Mouse (Mus musculus) midbrain, embryonic 12.5 days (tissue): Measurements from ENCODE around the gene Pnn. TPM values are rescaled to one million over a fixed set of nuclear protein-coding genes. Genes with fewer than 3 reads are reported as not detected.
"Not testable (repeated sequence)": the region's sequence is repeated elsewhere in the genome, so short reads cannot be mapped to it uniquely, and the experiment has no call there.

ENCODE experiments used
- ATAC-seq: fragments of 200-750 bp; cut with Nextera tagmentation; 2 replicates; pipeline ENCODE4 v1.8.0; 2017; ENCODE audit warnings: low read depth, moderate TSS enrichment, moderate library complexity; ENCODE audit not compliant: low FRiP score
- H3K27ac ChIP-seq: fragments of 300-500 bp; sonication (generic); replicated peaks from 2 replicates; pipeline ENCODE4 v1.5.1; 2016; ENCODE audit warnings: mild to moderate bottlenecking
- H3K27me3 ChIP-seq: fragments of 300-500 bp; sonication (generic); 2 replicates; pipeline ENCODE4 v1.6.1; 2016; ENCODE audit warnings: mild to moderate bottlenecking
- H3K36me3 ChIP-seq: fragments of 300-500 bp; sonication (generic); 2 replicates; pipeline ENCODE4 v1.6.1; 2016
- H3K4me1 ChIP-seq: fragments of 300-500 bp; sonication (generic); 2 replicates; pipeline ENCODE4 v1.6.1; 2016
- H3K4me2 ChIP-seq: fragments of 300-500 bp; sonication (generic); replicated peaks from 2 replicates; pipeline ENCODE4 v1.6.1; 2016; ENCODE audit warnings: mild to moderate bottlenecking, moderate library complexity
- H3K4me3 ChIP-seq: fragments of 300-500 bp; sonication (generic); 2 replicates; pipeline ENCODE4 v1.5.1; 2016; ENCODE audit warnings: mild to moderate bottlenecking
- H3K9ac ChIP-seq: fragments of 300-500 bp; sonication (generic); replicated peaks from 2 replicates; pipeline ENCODE4 v1.6.1; 2016; ENCODE audit warnings: mild to moderate bottlenecking, moderate library complexity
- H3K9me3 ChIP-seq: fragments of 300-500 bp; sonication (generic); 2 replicates; pipeline ENCODE4 v1.6.1; 2016; ENCODE audit warnings: mild to moderate bottlenecking
- WGBS: fragments of 180-500 bp; shearing (Covaris S2); methylation state at CpG from one replicate; pipeline ENCODE4 v1.1.7; 2016; 5-methylcytosine and 5-hydroxymethylcytosine counted together
- polyA plus RNA-seq: library from polyadenylated mRNA; unstranded; fragments of >200 nt; fragmentation: Nextera tagmentation; extraction: Ambion mirVana; gene quantifications from 2 replicates; pipeline ENCODE4 v1.2.1, GENCODE M21; 2016

The Pnn gene
- polyA plus RNA-seq, 1 experiment from 2014 or later = 109 TPM

DNA sequence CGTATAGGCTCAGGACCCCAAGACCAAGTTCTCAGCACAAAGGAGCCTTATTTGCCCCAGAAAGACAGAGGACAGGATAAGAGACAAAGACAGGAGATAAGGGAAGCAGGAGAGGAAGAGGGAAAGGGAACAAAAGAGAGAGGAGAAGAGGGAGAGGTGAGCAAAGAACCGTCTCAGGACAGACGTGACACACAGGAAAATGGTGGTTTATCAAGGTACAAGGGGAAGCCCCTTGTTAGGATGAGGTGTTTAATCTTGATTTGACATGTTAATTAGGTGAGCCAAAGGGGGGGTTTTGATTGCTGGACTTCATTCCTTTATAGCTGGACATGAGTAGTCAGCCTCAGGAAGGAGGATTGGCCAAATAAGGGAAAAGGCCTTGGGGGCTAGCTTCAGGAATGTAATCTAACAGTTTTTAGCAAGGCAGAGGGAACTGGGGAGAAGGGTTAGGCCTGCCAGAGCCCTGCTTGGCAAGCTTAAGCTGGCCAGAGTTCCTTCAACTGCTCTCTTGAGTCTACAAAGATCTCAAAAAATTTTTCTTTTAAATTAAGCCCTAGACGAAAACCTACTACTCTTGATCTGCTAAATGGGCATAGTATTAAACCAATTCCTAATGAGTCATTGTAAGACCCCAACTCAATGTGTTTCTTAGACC, 11.4 kb upstream of the Pnn start:
- no peak overlapping the region for H3K27ac ChIP-seq
- ATAC-seq = no peak
- H3K4me2 ChIP-seq = no peak overlapping the region
- H3K36me3 ChIP-seq = peaks cover 25% of the 10 kb centered on the region
- H3K4me3 ChIP-seq = no peak overlapping the region
- no peaks in the 10 kb centered on the region for H3K27me3 ChIP-seq
- 86% methylated on average over 4 of the region's 4 CpGs for WGBS
- no peak overlapping the region for H3K9ac ChIP-seq
- no peaks in the 10 kb centered on the region for H3K9me3 ChIP-seq
- H3K4me1 ChIP-seq = peaks cover 10% of the 10 kb centered on the region

DNA sequence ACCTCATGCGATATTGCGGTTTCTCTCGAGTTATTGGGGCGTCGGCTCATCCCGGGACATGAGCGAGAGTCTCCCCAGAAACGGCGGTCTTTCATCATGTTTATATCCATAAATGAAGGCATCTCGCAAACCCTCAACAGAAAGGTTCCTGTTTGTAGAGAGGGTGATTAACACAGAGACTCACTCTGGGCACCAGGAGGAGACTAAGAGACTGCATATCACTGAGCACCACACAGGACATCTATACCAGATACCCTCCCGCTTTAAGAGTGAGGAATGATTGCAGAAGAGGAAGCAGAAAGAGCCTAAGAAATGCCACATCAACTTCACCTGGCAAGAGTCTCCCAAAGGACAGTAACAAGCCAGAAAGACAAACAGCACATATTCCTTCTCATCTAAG, 10.5 kb upstream of the Pnn start:
- no peak for ATAC-seq

DNA sequence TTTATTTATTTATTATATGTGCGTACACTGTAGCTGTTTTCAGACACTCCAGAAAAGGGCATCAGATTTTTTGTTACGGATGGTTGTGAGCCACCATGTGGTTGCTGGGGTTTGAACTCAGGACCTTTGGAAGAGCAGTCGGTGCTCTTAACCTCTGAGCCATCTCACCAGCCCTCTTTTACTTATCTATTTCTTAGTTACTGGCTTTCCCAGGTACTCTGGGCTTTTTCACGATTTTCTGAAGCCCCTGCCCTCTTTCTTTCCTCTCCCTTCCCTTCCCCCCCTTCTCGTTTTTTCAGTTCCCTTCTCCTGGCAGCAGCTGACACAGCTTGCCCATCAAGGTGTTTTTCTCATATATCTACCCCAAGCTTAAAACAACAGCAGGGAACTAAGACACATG, 8.4 kb upstream of the Pnn start:
- Histone ChIP-seq H3K4me1 (peaks cover 12% of the 10 kb centered on the region), H3K36me3 (peaks cover 14% of the 10 kb centered on the region)
- H3K4me3 ChIP-seq, H3K4me2 ChIP-seq, H3K27ac ChIP-seq, H3K9ac ChIP-seq, H3K9me3 ChIP-seq, ATAC-seq, H3K27me3 ChIP-seq: not testable (repeated sequence)
- WGBS = 92% methylated on average over 5 of the region's 5 CpGs

More for the DNA sequence above, 10.5 kb upstream of the Pnn start:
- Histone ChIP-seq H3K27ac (no peak overlapping the region), H3K4me3 (no peak overlapping the region), H3K27me3 (no peaks in the 10 kb centered on the region), H3K36me3 (peaks cover 25% of the 10 kb centered on the region), H3K4me1 (peaks cover 12% of the 10 kb centered on the region), H3K4me2 (no peak overlapping the region), H3K9ac (no peak overlapping the region), H3K9me3 (no peaks in the 10 kb centered on the region)
- 94% methylated on average over 11 of the region's 11 CpGs for WGBS

DNA sequence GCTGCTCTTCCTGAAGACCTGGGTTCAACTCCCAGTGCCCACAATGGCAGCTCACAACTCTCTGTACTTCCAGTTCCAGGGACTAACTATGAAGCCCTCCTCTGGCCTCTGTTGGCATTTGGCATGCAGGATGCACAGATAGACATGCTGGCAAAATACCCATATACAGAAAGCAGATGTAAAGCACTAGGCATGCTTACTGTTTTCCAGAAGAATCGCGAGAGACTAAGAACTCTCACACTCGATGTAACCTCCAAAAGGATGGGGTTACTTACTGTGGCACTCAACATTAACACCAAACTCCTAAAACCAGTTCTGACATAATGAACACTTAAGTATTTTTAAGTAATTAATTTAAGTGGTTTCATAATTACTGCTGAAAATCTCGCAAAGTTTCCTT, 6.4 kb upstream of the Pnn start:
- Histone ChIP-seq H3K36me3 (peaks cover 12% of the 10 kb centered on the region), H3K9me3 (no peaks in the 10 kb centered on the region), H3K4me2 (peak overlapping the region; percentile 78), H3K27me3 (no peaks in the 10 kb centered on the region), H3K27ac (0 out of 2 replicates have a peak overlapping the region, but pooled peaks have one; percentile 89), H3K4me3 (peak overlapping the region; percentile 89), H3K4me1 (peaks cover 12% of the 10 kb centered on the region), H3K9ac (peak overlapping the region; percentile 95)
- no peak for ATAC-seq
- WGBS = 76% methylated on average over 4 of the region's 4 CpGs

DNA sequence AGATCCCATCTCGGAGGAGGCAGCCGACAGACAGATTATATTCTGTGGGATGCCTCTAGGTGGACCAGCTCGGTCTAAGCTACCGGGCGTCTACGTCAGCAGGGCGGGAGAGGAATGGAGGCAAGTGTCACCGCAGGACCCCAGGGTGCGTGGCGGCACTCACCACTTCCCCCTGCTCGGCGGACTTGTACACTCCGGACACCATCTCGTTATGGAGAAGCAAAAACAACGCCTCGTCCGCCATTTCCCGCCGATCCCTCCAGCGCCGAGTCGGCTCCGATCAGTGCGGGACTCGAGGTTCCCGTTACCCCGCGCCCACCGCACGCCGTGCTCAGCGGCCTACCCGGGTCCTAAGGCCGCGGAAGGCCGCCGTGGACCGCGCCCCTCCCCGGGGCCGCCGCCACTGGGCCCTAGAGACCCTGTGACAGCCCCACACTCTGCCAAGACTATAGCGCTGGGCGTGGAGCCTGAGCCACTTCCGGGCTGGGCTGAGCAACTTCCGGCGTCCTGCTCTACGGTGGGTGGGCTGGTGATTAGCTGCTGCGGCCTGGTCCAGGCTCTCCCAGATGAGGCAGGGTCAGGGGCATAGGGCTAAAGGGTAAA, 5.6 kb upstream of the Pnn start, which contains the start of gene Trappc6b:
Gene Trappc6b, minus strand, starts transcription at position 480 of the 603 bp plus-strand sequence.
- H3K9ac ChIP-seq = peak within 1 kb of the TSS; percentile 95
- peaks cover 14% of the 10 kb centered on the region for H3K4me1 ChIP-seq
- peak; percentile 97 for ATAC-seq
- peak within 1 kb of the TSS; percentile 78 for H3K4me2 ChIP-seq
- under 1% methylated on average over 49 of the region's 49 CpGs for WGBS
- H3K9me3 ChIP-seq = no peaks in the 10 kb centered on the region
- H3K4me3 ChIP-seq = peak within 1 kb of the TSS; percentile 89
- peak within 1 kb of the TSS; percentile 89 for H3K27ac ChIP-seq
- peaks cover 4% of the 10 kb centered on the region for H3K36me3 ChIP-seq
- no peaks in the 10 kb centered on the region for H3K27me3 ChIP-seq

DNA sequence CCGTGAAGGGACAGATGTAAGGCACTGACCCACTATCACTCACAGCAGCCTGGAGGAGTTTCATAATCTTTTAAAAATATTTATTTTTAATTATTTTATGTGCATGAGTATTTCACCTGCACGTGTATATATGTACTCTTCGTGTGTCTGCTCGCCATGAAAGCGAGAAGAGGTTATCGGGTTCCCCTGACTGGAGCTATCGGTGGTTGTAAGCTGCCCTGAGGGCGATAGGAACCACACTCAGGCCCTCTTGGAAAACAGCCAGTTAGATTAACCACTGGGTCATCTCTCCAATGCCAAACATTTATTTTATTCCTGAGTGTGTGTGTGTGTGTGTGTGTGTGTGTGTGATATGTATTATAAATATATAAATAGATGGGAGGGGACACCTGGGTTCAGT, 1.8 kb upstream of the Pnn start:
- Histone ChIP-seq H3K4me2 (no peak overlapping the region), H3K27ac (no peak overlapping the region), H3K36me3 (peaks cover 19% of the 10 kb centered on the region), H3K27me3 (no peaks in the 10 kb centered on the region), H3K9me3 (no peaks in the 10 kb centered on the region), H3K9ac (no peak overlapping the region), H3K4me3 (no peak overlapping the region), H3K4me1 (peaks cover 18% of the 10 kb centered on the region)
- 85% methylated on average over 8 of the region's 8 CpGs for WGBS
- ATAC-seq = no peak

DNA sequence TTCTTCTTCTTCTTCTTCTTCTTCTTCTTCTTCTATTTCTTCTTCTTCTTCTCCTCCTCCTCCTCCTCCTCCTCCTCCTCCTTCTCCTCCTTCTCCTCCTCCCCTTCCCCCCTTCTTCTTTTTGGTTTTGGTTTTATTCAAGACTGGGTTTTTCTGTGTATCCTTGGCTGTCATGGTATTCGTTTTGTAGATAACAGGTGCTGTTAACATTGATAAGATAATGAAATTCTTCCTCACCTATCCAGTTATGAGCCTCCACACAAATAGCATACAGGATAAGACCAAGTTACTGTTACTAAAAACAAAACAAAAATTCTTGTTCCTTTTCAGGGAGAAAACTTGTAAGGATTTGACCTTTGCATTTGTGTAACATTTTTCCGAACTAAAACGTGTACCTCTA, 908 bp upstream of the Pnn start:
- H3K4me3 ChIP-seq = peak overlapping the region; percentile 82; the same call in 1 of the 2 replicates
- no peak overlapping the region; the same call in 1 of the 2 replicates for H3K9ac ChIP-seq

DNA sequence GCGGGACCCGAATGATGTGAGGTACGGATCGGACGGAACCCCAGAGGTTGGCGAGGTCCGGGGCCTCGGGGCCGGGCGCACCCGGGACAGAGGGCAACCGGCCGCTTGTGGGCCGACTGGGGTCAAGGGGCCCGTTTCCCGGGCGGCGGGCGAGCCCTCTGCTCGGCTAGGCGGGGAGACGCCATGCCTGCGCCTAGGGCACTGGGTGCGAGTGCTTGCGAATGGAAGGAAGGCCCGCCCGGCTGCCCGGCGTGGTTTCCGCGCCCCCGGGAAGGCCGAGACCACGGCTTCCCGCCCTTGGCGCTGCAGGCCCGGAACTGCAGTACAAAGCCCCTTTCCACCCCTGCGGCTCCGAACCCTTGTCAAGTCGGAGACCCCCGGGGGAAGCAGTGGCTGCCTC, 411 bp downstream of the Pnn start:
- Histone ChIP-seq H3K27me3 (no peaks in the 10 kb centered on the region), H3K27ac (peak overlapping the region; percentile 90), H3K9ac (peak overlapping the region; percentile 93), H3K36me3 (peaks cover 41% of the 10 kb centered on the region), H3K4me1 (peaks cover 11% of the 10 kb centered on the region), H3K4me2 (peak overlapping the region; percentile 71), H3K9me3 (no peaks in the 10 kb centered on the region), H3K4me3 (peak overlapping the region; percentile 82)
- ATAC-seq = peak; percentile 66
- under 1% methylated on average over 39 of the region's 41 CpGs for WGBS

More for the DNA sequence above, 908 bp upstream of the Pnn start:
- peaks cover 27% of the 10 kb centered on the region for H3K36me3 ChIP-seq
- peak overlapping the region; percentile 90 for H3K27ac ChIP-seq
- no peaks in the 10 kb centered on the region for H3K27me3 ChIP-seq
- peak overlapping the region; percentile 71 for H3K4me2 ChIP-seq
- WGBS = 67% methylated on average over 3 of the region's 3 CpGs
- no peak for ATAC-seq
- H3K9me3 ChIP-seq = no peaks in the 10 kb centered on the region
- H3K4me1 ChIP-seq = peaks cover 11% of the 10 kb centered on the region

DNA sequence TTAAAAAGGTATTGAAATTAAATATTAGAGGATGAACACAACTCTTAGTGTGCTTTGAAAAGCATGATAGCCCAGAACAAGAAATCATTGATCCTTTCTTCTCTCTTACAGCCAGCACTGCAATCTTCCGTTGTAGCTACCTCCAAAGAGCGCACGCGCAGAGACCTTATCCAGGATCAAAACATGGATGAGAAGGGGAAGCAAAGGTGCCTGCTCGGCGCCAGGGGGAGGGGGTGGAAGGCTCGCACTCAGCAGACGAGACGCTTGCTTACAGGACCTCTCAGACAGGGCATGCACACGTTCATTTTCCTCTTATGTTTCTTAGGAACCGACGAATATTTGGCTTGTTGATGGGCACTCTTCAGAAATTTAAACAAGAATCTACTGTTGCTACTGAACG, 2.1 kb downstream of the Pnn start:
- H3K4me1 ChIP-seq = peaks cover 11% of the 10 kb centered on the region
- H3K27ac ChIP-seq = no peak overlapping the region
- no peak overlapping the region for H3K9ac ChIP-seq
- H3K4me2 ChIP-seq = no peak overlapping the region
- H3K4me3 ChIP-seq = no peak overlapping the region
- no peaks in the 10 kb centered on the region for H3K27me3 ChIP-seq
- ATAC-seq = no peak
- peaks cover 47% of the 10 kb centered on the region for H3K36me3 ChIP-seq
- H3K9me3 ChIP-seq = no peaks in the 10 kb centered on the region
- WGBS = 94% methylated on average over 13 of the region's 13 CpGs

DNA sequence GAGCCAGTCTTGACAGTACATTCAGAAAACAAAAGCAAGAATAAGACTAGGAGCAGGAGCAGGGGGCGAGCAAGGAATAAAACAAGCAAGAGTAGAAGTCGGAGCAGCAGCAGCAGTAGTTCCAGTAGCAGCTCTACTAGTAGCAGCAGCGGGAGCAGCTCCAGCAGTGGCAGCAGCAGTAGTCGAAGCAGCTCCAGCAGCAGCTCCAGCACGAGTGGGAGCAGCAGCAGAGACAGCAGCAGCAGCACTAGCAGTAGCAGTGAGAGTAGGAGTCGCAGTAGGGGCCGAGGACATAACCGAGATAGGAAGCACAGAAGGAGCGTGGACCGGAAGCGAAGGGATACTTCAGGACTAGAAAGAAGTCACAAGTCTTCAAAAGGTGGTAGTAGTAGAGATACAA, 5.6 kb downstream of the Pnn start:
- Histone ChIP-seq H3K9me3 (no peaks in the 10 kb centered on the region), H3K4me1 (peaks cover 8% of the 10 kb centered on the region), H3K36me3 (peaks cover 50% of the 10 kb centered on the region), H3K9ac (no peak overlapping the region), H3K4me3 (no peak overlapping the region), H3K4me2 (no peak overlapping the region), H3K27me3 (no peaks in the 10 kb centered on the region), H3K27ac (no peak overlapping the region)
- WGBS = 89% methylated on average over 11 of the region's 11 CpGs
- ATAC-seq = no peak

DNA sequence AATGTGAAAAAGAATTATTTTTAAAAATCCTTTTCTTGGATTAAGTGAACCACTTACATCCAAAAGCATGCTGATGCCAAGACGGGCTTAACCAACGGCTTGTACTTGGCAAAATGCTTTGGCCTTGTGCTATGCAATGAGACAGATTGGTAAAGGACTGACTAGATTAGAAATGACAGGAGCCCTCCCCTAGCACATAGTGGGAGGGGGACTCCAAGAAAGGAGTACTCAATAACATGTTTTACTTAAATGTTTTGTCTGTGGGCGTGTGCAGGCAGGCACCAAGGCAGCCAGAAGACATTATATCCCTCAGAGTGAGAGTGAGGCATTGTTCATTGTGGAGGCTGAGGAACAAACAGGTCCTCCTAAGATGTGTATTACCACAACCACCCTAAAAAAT, 7.4 kb downstream of the Pnn start:
- Histone ChIP-seq H3K4me1 (no peaks in the 10 kb centered on the region), H3K27ac (no peak overlapping the region), H3K4me2 (no peak overlapping the region), H3K36me3 (peaks cover 39% of the 10 kb centered on the region), H3K27me3 (no peaks in the 10 kb centered on the region), H3K4me3 (no peak overlapping the region), H3K9ac (no peak overlapping the region), H3K9me3 (no peaks in the 10 kb centered on the region)
- 92% methylated on average over 3 of the region's 3 CpGs for WGBS
- peak; percentile 34; the same call in 1 of the 2 replicates for ATAC-seq

DNA sequence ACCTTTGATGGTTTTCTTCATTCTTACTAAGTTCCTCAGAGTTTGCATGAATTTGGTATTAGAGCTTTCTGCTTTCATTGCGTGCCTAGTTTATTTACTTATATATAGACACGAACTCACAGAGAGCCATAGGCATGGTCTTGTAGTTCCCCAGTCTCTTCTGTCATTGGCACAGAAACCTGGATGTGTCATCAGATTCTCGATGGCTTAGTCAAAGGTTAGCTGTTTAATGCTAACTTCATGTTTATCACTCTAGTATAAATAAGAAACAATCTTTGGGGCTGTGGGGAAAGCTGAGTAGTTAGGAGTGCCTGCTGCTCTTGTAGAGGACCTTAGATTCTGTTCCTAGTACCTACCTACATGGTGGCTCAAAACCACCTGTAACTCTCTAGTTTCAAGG, 10.3 kb downstream of the Pnn start:
- Histone ChIP-seq H3K4me1 (no peaks in the 10 kb centered on the region), H3K27me3 (no peaks in the 10 kb centered on the region), H3K27ac (no peak overlapping the region), H3K4me3 (no peak overlapping the region), H3K9ac (no peak overlapping the region), H3K9me3 (no peaks in the 10 kb centered on the region), H3K36me3 (peaks cover 11% of the 10 kb centered on the region), H3K4me2 (no peak overlapping the region)
- ATAC-seq = no peak
- 88% methylated on average over 3 of the region's 3 CpGs for WGBS
